Mouse (Mus musculus) MEL (cell line): ENCODE results near the gene Prkcz. TPM values are rescaled to one million over a fixed set of nuclear protein-coding genes. Genes with fewer than 3 reads are reported as not detected.
A peak's percentile ranks its signal among the peaks of the same experiment; 100 is the strongest.

ENCODE experiments used
- DNase-seq: peaks from one replicate; pipeline ENCODE4 v3.0.0; 2011; ENCODE audit warnings: low read depth, low spot score
- H3K27ac ChIP-seq: 2 replicates; pipeline ENCODE4 v1.5.1; 2012; ENCODE audit warnings: low read depth, mild to moderate bottlenecking, control low read depth, low read length, moderate library complexity; ENCODE audit not compliant: control insufficient read depth
- H3K27me3 ChIP-seq, 2 experiments: fragments of 150-350 bp in 1 of 2; sonication (generic) in 1 of 2; 2 replicates each; pipeline ENCODE4 v1.6.1; 2012; ENCODE audit warnings: low read length in 2 of 2, mild to moderate bottlenecking in 2 of 2, improper control_type of control experiment in 1 of 2, moderate library complexity in 1 of 2; ENCODE audit not compliant: insufficient read depth in 2 of 2, control insufficient read depth in 1 of 2
- H3K36me3 ChIP-seq, 2 experiments: 2 replicates each; pipeline ENCODE4 v1.6.1; 2012 to 2014; ENCODE audit warnings: low read length in 2 of 2, improper control_type of control experiment in 1 of 2, inconsistent platforms in 1 of 2, mild to moderate bottlenecking in 1 of 2; ENCODE audit not compliant: insufficient read depth in 2 of 2, control insufficient read depth in 1 of 2
- H3K4me1 ChIP-seq, 2 experiments: fragments of 150-350 bp in 1 of 2; sonication (generic) in 1 of 2; 2 replicates each; pipeline ENCODE4 v1.6.1; 2012; ENCODE audit warnings: low read length in 2 of 2, improper control_type of control experiment in 1 of 2, mild to moderate bottlenecking in 1 of 2; ENCODE audit not compliant: insufficient read depth in 2 of 2, control insufficient read depth in 1 of 2
- H3K4me3 ChIP-seq, 2 experiments: fragments of 150-350 bp in 1 of 2; sonication (generic) in 1 of 2; 2 replicates each; pipeline ENCODE4 v1.5.1; 2012; ENCODE audit warnings: low read depth in 2 of 2, low read length in 2 of 2, mild to moderate bottlenecking in 2 of 2, moderate library complexity in 2 of 2, control low read depth in 1 of 2, improper control_type of control experiment in 1 of 2; ENCODE audit not compliant: control insufficient read depth in 1 of 2, insufficient read depth in 1 of 2
- H3K79me2 ChIP-seq: 2 replicates; pipeline ENCODE4 v1.6.1; 2012; ENCODE audit warnings: mild to moderate bottlenecking, low read length, moderate library complexity; ENCODE audit not compliant: control insufficient read depth, poor library complexity, insufficient read depth
- H3K9ac ChIP-seq: 2 replicates; pipeline ENCODE4 v1.6.1; 2012; ENCODE audit warnings: low read depth, mild to moderate bottlenecking, control low read depth, low read length, moderate library complexity; ENCODE audit not compliant: control insufficient read depth, poor library complexity, severe bottlenecking
- H3K9me3 ChIP-seq: fragments of 150-350 bp; sonication (generic); replicated peaks from 2 replicates; pipeline ENCODE4 v1.6.1; 2012; ENCODE audit warnings: mild to moderate bottlenecking, low read length, improper control_type of control experiment, moderate library complexity; ENCODE audit not compliant: insufficient read depth
- CHD2 ChIP-seq: IDR thresholded peaks from 2 replicates; pipeline ENCODE4 v1.6.1; 2011; ENCODE audit warnings: low read length, improper control_type of control experiment
- E2F4 ChIP-seq: IDR thresholded peaks from 2 replicates; pipeline ENCODE4 v1.6.1; 2011; ENCODE audit warnings: low read depth, low read length, improper control_type of control experiment, borderline replicate concordance
- ELF1 ChIP-seq: IDR thresholded peaks from 2 replicates; pipeline ENCODE4 v1.6.1; 2014; ENCODE audit warnings: low read depth, mild to moderate bottlenecking, inconsistent platforms, low read length, improper control_type of control experiment, moderate library complexity
- ETS1 ChIP-seq: IDR thresholded peaks from 2 replicates; pipeline ENCODE4 v1.6.1; 2012; ENCODE audit warnings: low read depth, mild to moderate bottlenecking, inconsistent platforms, low read length, improper control_type of control experiment, moderate library complexity
- HCFC1 ChIP-seq: IDR thresholded peaks from 2 replicates; pipeline ENCODE4 v1.6.1; 2012; ENCODE audit warnings: low read depth, mild to moderate bottlenecking, inconsistent platforms, low read length, improper control_type of control experiment, moderate library complexity
- KAT2A ChIP-seq: conservative IDR thresholded peaks from 2 replicates; pipeline ENCODE4 v1.6.1; 2012; ENCODE audit warnings: low read depth, low read length, improper control_type of control experiment, inconsistent platforms
- MAX ChIP-seq: IDR thresholded peaks from 2 replicates; pipeline ENCODE4 v1.6.1; 2011; ENCODE audit warnings: low read length, improper control_type of control experiment
- MAZ ChIP-seq: IDR thresholded peaks from 2 replicates; pipeline ENCODE4 v1.6.1; 2012; ENCODE audit warnings: low read depth, mild to moderate bottlenecking, inconsistent platforms, low read length, improper control_type of control experiment
- MYB ChIP-seq: IDR thresholded peaks from 2 replicates; pipeline ENCODE4 v1.6.1; 2011; ENCODE audit warnings: mild to moderate bottlenecking, low read depth, low read length, improper control_type of control experiment
- NELFE ChIP-seq: IDR thresholded peaks from 2 replicates; pipeline ENCODE4 v1.6.1; 2011; ENCODE audit warnings: low read depth, low read length, improper control_type of control experiment
- NRF1 ChIP-seq: IDR thresholded peaks from 2 replicates; pipeline ENCODE4 v1.6.1; 2014; ENCODE audit warnings: low read depth, mild to moderate bottlenecking, inconsistent platforms, low read length, improper control_type of control experiment, moderate library complexity; ENCODE audit not compliant: poor library complexity, insufficient read depth, severe bottlenecking
- POLR2AphosphoS2 ChIP-seq: IDR thresholded peaks from 2 replicates; pipeline ENCODE4 v1.6.1; 2011; ENCODE audit warnings: low read length, improper control_type of control experiment
- POLR2AphosphoS5 ChIP-seq: IDR thresholded peaks from 2 replicates; pipeline ENCODE4 v1.6.1; 2012; ENCODE audit warnings: low read depth, borderline replicate concordance, mild to moderate bottlenecking, inconsistent platforms, low read length, moderate library complexity, mixed read lengths
- SIN3A ChIP-seq: IDR thresholded peaks from 2 replicates; pipeline ENCODE4 v1.6.1; 2012; ENCODE audit warnings: low read length, improper control_type of control experiment, inconsistent platforms
- SMC3 ChIP-seq: IDR thresholded peaks from 2 replicates; pipeline ENCODE4 v1.6.1; 2011; ENCODE audit warnings: low read depth, low read length, improper control_type of control experiment
- USF1 ChIP-seq: IDR thresholded peaks from 2 replicates; pipeline ENCODE4 v1.6.1; 2014; ENCODE audit warnings: low read depth, mild to moderate bottlenecking, inconsistent platforms, low read length, improper control_type of control experiment, moderate library complexity
- USF2 ChIP-seq, 2 experiments: IDR thresholded peaks; 2 replicates each; pipeline ENCODE4 v1.6.1; 2011 to 2012; ENCODE audit warnings: improper control_type of control experiment in 2 of 2, low read length in 2 of 2, borderline replicate concordance in 1 of 2, inconsistent platforms in 1 of 2, low read depth in 1 of 2, mild to moderate bottlenecking in 1 of 2; ENCODE audit not compliant: insufficient read depth in 1 of 2
- ZC3H11A ChIP-seq: IDR thresholded peaks from 2 replicates; pipeline ENCODE4 v1.6.1; 2012; ENCODE audit warnings: low read depth, mild to moderate bottlenecking, inconsistent platforms, low read length, improper control_type of control experiment
- polyA plus RNA-seq, 2 experiments: library from polyadenylated mRNA; stranded (reverse) in 1 of 2; unstranded in 1 of 2; fragments of >175 nt in 1 of 2; fragments of >200 nt in 1 of 2; gene quantifications; 2 replicates each; pipeline versions ENCODE4 v1.2.1 to v1.2.4; 2012; ENCODE audit warnings: low replicate concordance in 2 of 2, low read depth in 1 of 2; ENCODE audit not compliant: insufficient read length in 2 of 2, insufficient read depth in 1 of 2, missing spikeins in 1 of 2
- total RNA-seq: library from RNA; depleted of rRNA; stranded (reverse); fragments of 300-350 nt; gene quantifications from 2 replicates; pipeline ENCODE4 v1.2.3, GENCODE M21; 2012

Prkcz gene
- total and polyA plus RNA-seq, 3 experiments: 0.12 to 0.92 TPM; not detected in 1

DNA sequence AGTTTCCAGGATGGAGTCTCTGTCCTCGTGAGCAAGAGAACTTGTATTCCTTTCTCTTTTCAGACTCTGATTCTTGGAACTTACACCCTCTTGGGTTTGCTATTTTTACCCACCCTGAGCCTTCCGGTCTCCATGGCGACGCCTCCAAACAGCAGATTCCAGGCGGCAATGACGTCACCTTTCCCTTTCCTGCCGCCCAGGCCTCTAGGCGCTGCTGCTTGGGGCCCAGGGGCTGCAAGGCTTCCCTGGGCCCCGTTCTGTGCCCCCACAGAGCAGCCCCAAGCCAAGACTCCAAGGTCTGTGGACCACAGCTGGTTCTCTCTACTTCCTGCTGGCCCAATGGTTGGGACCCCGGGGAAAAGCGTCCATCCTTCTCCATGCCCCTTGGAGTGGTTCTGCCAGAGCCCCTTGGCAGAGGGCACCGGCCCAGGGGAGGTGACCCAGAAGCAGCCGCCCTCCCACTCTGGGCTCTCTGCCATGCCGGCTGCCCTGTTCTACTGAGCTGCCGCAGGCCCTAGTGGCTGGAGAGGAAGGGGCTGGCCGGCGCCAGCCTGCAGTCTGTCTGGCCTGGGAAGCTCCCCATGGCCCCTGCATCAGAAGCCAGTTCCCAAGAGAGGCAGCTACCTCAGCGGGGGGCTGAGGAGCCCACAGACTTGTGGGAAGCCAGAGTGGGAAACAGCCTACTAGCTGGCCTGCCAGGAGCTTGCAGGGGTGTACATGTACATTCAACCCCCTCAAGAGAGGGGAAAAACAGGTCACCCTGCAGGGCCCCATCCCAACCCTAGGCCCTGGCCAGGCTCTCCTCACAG, 125.6 kb downstream of the Prkcz start:
- TF ChIP-seq POLR2AphosphoS2 (no peak), USF2 (IDR thresholded peaks at IDR 0.05; ENCODE audit: borderline replicate concordance in 1 of 2, insufficient read depth in 1 of 2, low read depth in 1 of 2, low read length in 2 of 2) (no peak), CHD2 (no peak), MYB (no peak), SMC3 (no peak), USF1 (no peak), SIN3A (no peak), E2F4 (no peak), MAX (no peak), POLR2AphosphoS5 (no peak), HCFC1 (no peak), ETS1 (no peak), KAT2A (no peak), ZC3H11A (no peak), ELF1 (no peak), NRF1 (no peak), NELFE (no peak), MAZ (no peak)
- H3K27me3 ChIP-seq: peaks cover 1 to 3% of the 10 kb centered on the region in 2 experiments
- H3K4me1 ChIP-seq: 0 out of 4 replicates have a peak, but pooled peaks cover 0 to 10% of the 10 kb centered on the region in 2 experiments
- no peaks in the 10 kb centered on the region for H3K79me2 ChIP-seq
- no peak for DNase-seq
- no peaks in the 10 kb centered on the region for H3K9me3 ChIP-seq
- H3K4me3 ChIP-seq: peak overlapping the region in 1 of 2 experiments; percentile 2; a peak in 1 of 4 replicates
- peak overlapping the region; percentile 52 for H3K27ac ChIP-seq
- peak overlapping the region; percentile 45 for H3K9ac ChIP-seq
- peaks cover 0 to 2% of the 10 kb centered on the region in 2 experiments; a peak in 1 of 4 replicates for H3K36me3 ChIP-seq
